ENCODE assay signal across 9 mouse cellular contexts in genomic region chr4:94557145-94557544, GRCm38 (mm10). TPM values are rescaled to one million over a fixed set of nuclear protein-coding genes. Genes with fewer than 3 reads are reported as not detected.
A peak's percentile ranks its signal among the peaks of the same experiment; 100 is the strongest.
DNase-seq lines count a peak whose midpoint lies in the region; ATAC-seq and TF ChIP-seq lines count a peak whose summit lies in the region.
"Had no signal": no experiment of that assay in that cellular context is flagged by ENCODE, and none has a peak within 500 bp of the region (broad histone marks: within the 10 kb centered on the region; RNA-seq: fewer than 3 reads in every experiment).

No protein-coding gene starts in this region.

- H3K4me2 ChIP-seq in kidney, postnatal 0 days (ENCODE audit: low read length): peak overlapping the region; percentile 64

- H3K9ac ChIP-seq in kidney, postnatal 0 days (ENCODE audit: low read depth, low read length): no peak overlapping the region

- no peaks in the 10 kb centered on the region for H3K27me3 ChIP-seq in kidney, postnatal 0 days (ENCODE audit: insufficient read depth, low read length)
- no peaks in the 10 kb centered on the region for H3K27me3 ChIP-seq in hindbrain, embryonic 10.5 days (ENCODE audit: insufficient read depth, poor library complexity, severe bottlenecking)

- no peak for ATAC-seq in kidney, postnatal 0 days (replicated peaks; ENCODE audit: low FRiP score, low read depth)

- WGBS in kidney, postnatal 0 days: 75% methylated on average over 7 of the region's 7 CpGs
- 80% methylated on average over 7 of the region's 7 CpGs for WGBS in hindbrain, embryonic 10.5 days
- WGBS in macrophage (ENCODE audit: missing documents): 90% methylated on average over 5 of the region's 7 CpGs

- H3K36me3 ChIP-seq in kidney, postnatal 0 days (ENCODE audit: insufficient read depth, low read length): no peaks in the 10 kb centered on the region
- no peaks in the 10 kb centered on the region for H3K36me3 ChIP-seq in hindbrain, embryonic 10.5 days
- H3K36me3 ChIP-seq in macrophage (ENCODE audit: inconsistent target): no peaks in the 10 kb centered on the region

- H3K27ac ChIP-seq in kidney, postnatal 0 days: no peak overlapping the region
- peak overlapping the region; percentile 92; the same call in 1 of the 2 replicates for H3K27ac ChIP-seq in hindbrain, embryonic 10.5 days
- H3K27ac ChIP-seq in macrophage: no peak overlapping the region

- TF ChIP-seq CTCF in kidney, postnatal 0 days (IDR thresholded peaks at IDR 0.05; ENCODE audit: low read depth): no peak

- H3K4me1 ChIP-seq in kidney, postnatal 0 days (replicated peaks; ENCODE audit: insufficient read depth, low read length): peaks cover 6% of the 10 kb centered on the region; the same call in 1 of the 2 replicates
- peaks cover 19% of the 10 kb centered on the region for H3K4me1 ChIP-seq in hindbrain, embryonic 10.5 days (replicated peaks)

- H3K4me3 ChIP-seq in kidney, postnatal 0 days (replicated peaks; ENCODE audit: low read depth, low read length): peak overlapping the region; percentile 96
- H3K4me3 ChIP-seq in hindbrain, embryonic 10.5 days: peak overlapping the region; percentile 95
- peak overlapping the region; percentile 60 for H3K4me3 ChIP-seq in macrophage (ENCODE audit: inconsistent target)

- peaks cover 40% of the 10 kb centered on the region for H3K79me2 ChIP-seq in macrophage (ENCODE audit: inconsistent target)

- DNase-seq in kidney, postnatal 0 days (ENCODE audit: low spot score): no peak
- no peak for DNase-seq in kidney, adult 18-20 months
- peak; percentile 14 for DNase-seq in cerebellum, adult 9-11 months
- DNase-seq in hindbrain, embryonic 10.5 days (ENCODE audit: low spot score): no peak
- no peak for DNase-seq in layer of hippocampus, adult 8-10 months (ENCODE audit: low spot score in 2 of 2)
- DNase-seq in ovary, postnatal 10 days (ENCODE audit: low spot score): no peak
- DNase-seq in right cerebral cortex, adult 18-20 months: no peak

- no peaks in the 10 kb centered on the region for H3K9me3 ChIP-seq in kidney, postnatal 0 days (replicated peaks; ENCODE audit: low read length)
- no peaks in the 10 kb centered on the region for H3K9me3 ChIP-seq in hindbrain, embryonic 10.5 days

RNA-seq across cellular contexts. Expression of gene Caap1, which starts 0.5 kb away (rescaled TPM):
- 18.2 and 18.4 TPM in 2 replicates for polyA plus RNA-seq in kidney, postnatal 0 days (2015; fragmentation: Nextera tagmentation; extraction: Ambion mirVana)
- 25.7 and 26.5 TPM in 2 replicates for polyA plus RNA-seq in hindbrain, embryonic 10.5 days (2016; fragmentation: Nextera tagmentation; extraction: Ambion mirVana)
- total RNA-seq in macrophage (2018; cell fraction: chromatin; rRNA removed): 10 to 100 TPM in 24 of 26 experiments, 1 to 10 TPM in 2; 6.8 to 44.2 (median 24.1) TPM
- total RNA-seq in macrophage (2018; cell fraction: cytosol; rRNA removed): 10 to 100 TPM in 5 of 26 experiments, 1 to 10 TPM in 21; 4.2 to 10.5 (median 9.3) TPM
- 10 to 100 TPM in 20 of 26 experiments, 1 to 10 TPM in 6; 5.0 to 31.8 (median 15.6) TPM for total RNA-seq in macrophage (2018; cell fraction: nucleus; rRNA removed)
- 9.4 to 10.4 TPM (median 9.4 TPM) in 3 replicates for polyA plus RNA-seq in macrophage (2018)
- 10 to 100 TPM in 3 of 4 experiments, 1 to 10 TPM in 1; 7.9 to 12.3 (median 10.6) TPM for total RNA-seq in layer of hippocampus, adult 8-10 months (2022)

RNA-seq across cellular contexts. Expression of gene Gm10306, which starts 0.8 kb away (rescaled TPM):
- polyA plus RNA-seq in kidney, postnatal 0 days (2015; fragmentation: Nextera tagmentation; extraction: Ambion mirVana): 0.74 TPM in 1 of 2 replicates, not detected in the other
- polyA plus RNA-seq in hindbrain, embryonic 10.5 days (2016; fragmentation: Nextera tagmentation; extraction: Ambion mirVana): not detected in 2 replicates
- total RNA-seq in macrophage (2018; cell fraction: chromatin; rRNA removed): not detected
- under 1 TPM in 1 of 26 experiments, not detected in 25; 0.58 TPM for total RNA-seq in macrophage (2018; cell fraction: cytosol; rRNA removed)
- total RNA-seq in macrophage (2018; cell fraction: nucleus; rRNA removed): not detected
- polyA plus RNA-seq in macrophage (2018): not detected in 3 replicates
- total RNA-seq in layer of hippocampus, adult 8-10 months (2022): not detected
- total RNA-seq: left cerebral cortex, postnatal 25 days had no signal

RNA-seq across cellular contexts. Expression of gene Plaa, which starts 45.9 kb away (rescaled TPM):
- 60.9 and 65.5 TPM in 2 replicates for polyA plus RNA-seq in kidney, postnatal 0 days (2015; fragmentation: Nextera tagmentation; extraction: Ambion mirVana)
- polyA plus RNA-seq in hindbrain, embryonic 10.5 days (2016; fragmentation: Nextera tagmentation; extraction: Ambion mirVana): 70.1 and 89.9 TPM in 2 replicates
- total RNA-seq in macrophage (2018; cell fraction: chromatin; rRNA removed): 10 to 100 TPM; 22.1 to 96.7 (median 73.0) TPM
- total RNA-seq in macrophage (2018; cell fraction: cytosol; rRNA removed): 10 to 100 TPM; 42.8 to 63.0 (median 53.8) TPM
- total RNA-seq in macrophage (2018; cell fraction: nucleus; rRNA removed): 100 to 1,000 TPM in 2 of 26 experiments, 10 to 100 TPM in 24; 29.1 to 106 (median 60.2) TPM
- polyA plus RNA-seq in macrophage (2018): 42.0 to 64.1 TPM (median 59.3 TPM) in 3 replicates
- 10 to 100 TPM; 42.8 to 45.9 (median 44.8) TPM for total RNA-seq in layer of hippocampus, adult 8-10 months (2022)

RNA-seq across cellular contexts. Expression of gene Ift74, which starts 57.1 kb away (rescaled TPM):
- 48.1 and 50.8 TPM in 2 replicates for polyA plus RNA-seq in kidney, postnatal 0 days (2015; fragmentation: Nextera tagmentation; extraction: Ambion mirVana)
- 36.7 and 53.1 TPM in 2 replicates for polyA plus RNA-seq in hindbrain, embryonic 10.5 days (2016; fragmentation: Nextera tagmentation; extraction: Ambion mirVana)
- total RNA-seq in macrophage (2018; cell fraction: chromatin; rRNA removed): 10 to 100 TPM in 16 of 26 experiments, 1 to 10 TPM in 9, under 1 TPM in 1; 0.94 to 26.1 (median 12.9) TPM
- 1 to 10 TPM; 5.1 to 9.5 (median 7.1) TPM for total RNA-seq in macrophage (2018; cell fraction: cytosol; rRNA removed)
- 10 to 100 TPM in 7 of 26 experiments, 1 to 10 TPM in 19; 2.5 to 15.2 (median 6.8) TPM for total RNA-seq in macrophage (2018; cell fraction: nucleus; rRNA removed)
- polyA plus RNA-seq in macrophage (2018): 7.3 to 14.6 TPM (median 8.3 TPM) in 3 replicates
- 10 to 100 TPM; 23.4 to 32.2 (median 27.0) TPM for total RNA-seq in layer of hippocampus, adult 8-10 months (2022)
